Mouse (Mus musculus) E14TG2a.4 (cell line): Measurements from ENCODE around the gene Olfr1205.

Experiments used
- H3K27me3 ChIP-seq: 2 replicates; pipeline ENCODE4 v1.6.1; 2014; ENCODE audit warnings: low read length, control low read depth; ENCODE audit not compliant: insufficient read depth
- H3K36me3 ChIP-seq: 2 replicates; pipeline ENCODE4 v1.6.1; 2014; ENCODE audit warnings: low read length, control low read depth; ENCODE audit not compliant: insufficient read depth
- H3K4me1 ChIP-seq: replicated peaks from 2 replicates; pipeline ENCODE4 v1.6.1; 2014; ENCODE audit warnings: low read depth, low read length, control low read depth
- H3K4me3 ChIP-seq: replicated peaks from 2 replicates; pipeline ENCODE4 v1.5.1; 2014; ENCODE audit warnings: mild to moderate bottlenecking, low read length
- H3K9me3 ChIP-seq: 2 replicates; pipeline ENCODE4 v1.6.1; 2014; ENCODE audit warnings: low read length, control low read depth
- CTCF ChIP-seq: conservative IDR thresholded peaks from 2 replicates; pipeline ENCODE4 v1.5.1; 2014; ENCODE audit warnings: low read length
- NANOG ChIP-seq: IDR thresholded peaks from 2 replicates; pipeline ENCODE4 v1.6.1; 2014; ENCODE audit warnings: borderline replicate concordance, low read length, mixed read lengths
- POU5F1 ChIP-seq: IDR thresholded peaks from 2 replicates; pipeline ENCODE4 v1.6.1; 2014; ENCODE audit warnings: low read length, borderline replicate concordance

Olfr1205 gene

GRCm38 (mm10) chr2:88829437-88829836, at the start of gene Olfr1205:
Olfr1205 (plus strand) TSS chr2:88829737.
- TF ChIP-seq CTCF (no peak), POU5F1 (no peak), NANOG (no peak)
- no peak within 1 kb of the TSS for H3K4me3 ChIP-seq

GRCm38 (mm10) chr2:88792736-88793135, 36.8 kb upstream of the Olfr1205 start, which contains the start of gene Olfr1201:
Olfr1201 (plus strand) TSS chr2:88793036.
- Histone ChIP-seq H3K36me3 (no peaks in the 10 kb centered on the region), H3K9me3 (no peaks in the 10 kb centered on the region), H3K27me3 (no peaks in the 10 kb centered on the region), H3K4me3 (no peak within 1 kb of the TSS), H3K4me1 (no peaks in the 10 kb centered on the region)
- TF ChIP-seq POU5F1 (no peak), NANOG (no peak), CTCF (no peak)

More at GRCm38 (mm10) chr2:88829437-88829836, at the start of gene Olfr1205:
- Histone ChIP-seq H3K9me3 (peaks cover 8% of the 10 kb centered on the region; the same call in 1 of the 2 replicates), H3K27me3 (no peaks in the 10 kb centered on the region), H3K36me3 (no peaks in the 10 kb centered on the region), H3K4me1 (no peaks in the 10 kb centered on the region)

GRCm38 (mm10) chr2:88814196-88814595, 15.3 kb upstream of the Olfr1205 start, which contains the start of gene Olfr1202:
Olfr1202 (plus strand) TSS chr2:88814496.
- Histone ChIP-seq H3K4me3 (no peak within 1 kb of the TSS), H3K27me3 (no peaks in the 10 kb centered on the region), H3K9me3 (no peaks in the 10 kb centered on the region), H3K36me3 (no peaks in the 10 kb centered on the region), H3K4me1 (no peaks in the 10 kb centered on the region)
- TF ChIP-seq CTCF (no peak), NANOG (no peak), POU5F1 (no peak)

- Histone ChIP-seq H3K4me1 (no peaks in the 10 kb centered on the region), H3K9me3 (no peaks in the 10 kb centered on the region), H3K27me3 (no peaks in the 10 kb centered on the region), H3K4me3 (no peak overlapping the region), H3K36me3 (no peaks in the 10 kb centered on the region)
- TF ChIP-seq NANOG, result no peak
- TF ChIP-seq CTCF, result no peak
- no peak for TF ChIP-seq POU5F1
These were observed 8.9 kb downstream of the Olfr1205 start for GRCm38 (mm10) chr2:88838477-88838876.

- Histone ChIP-seq H3K36me3 (no peaks in the 10 kb centered on the region), H3K9me3 (no peaks in the 10 kb centered on the region), H3K4me3 (no peak within 1 kb of the TSS), H3K27me3 (no peaks in the 10 kb centered on the region), H3K4me1 (no peaks in the 10 kb centered on the region)
- TF ChIP-seq CTCF, result no peak
- TF ChIP-seq POU5F1, result no peak
- no peak for TF ChIP-seq NANOG
These were observed 19.5 kb downstream of the Olfr1205 start, which contains the start of gene Olfr1204 for GRCm38 (mm10) chr2:88848992-88849391. Olfr1204 (plus strand) TSS chr2:88849292.

GRCm38 (mm10) chr2:88862931-88863330, 33.4 kb downstream of the Olfr1205 start, which contains the start of gene Olfr1206:
Olfr1206 (plus strand) TSS chr2:88863231.
- H3K4me1 ChIP-seq, result no peaks in the 10 kb centered on the region
- no peaks in the 10 kb centered on the region for H3K27me3 ChIP-seq
- TF ChIP-seq CTCF (no peak), POU5F1 (no peak), NANOG (no peak)
- H3K4me3 ChIP-seq, result no peak within 1 kb of the TSS
- H3K36me3 ChIP-seq, result no peaks in the 10 kb centered on the region
- no peaks in the 10 kb centered on the region for H3K9me3 ChIP-seq
